Mouse (Mus musculus) kidney, postnatal 0 days (tissue): Measurements from ENCODE around the gene March9. TPM values are rescaled to one million over a fixed set of nuclear protein-coding genes. Genes with fewer than 3 reads are reported as not detected.

ENCODE experiments used
- ATAC-seq: fragments of 200-750 bp; cut with Nextera tagmentation; replicated peaks from 2 replicates; pipeline ENCODE4 v1.8.0; 2017; ENCODE audit warnings: low read depth, moderate number of reproducible peaks, moderate TSS enrichment, moderate library complexity; ENCODE audit not compliant: low FRiP score
- DNase-seq: peaks from one replicate; pipeline ENCODE4 v3.0.0-alpha.2; 2016; ENCODE audit warnings: low spot score
- H3K27ac ChIP-seq: fragments of 300-500 bp; sonication (generic); 2 replicates; pipeline ENCODE4 v1.5.1; 2014; ENCODE audit warnings: mild to moderate bottlenecking
- H3K27me3 ChIP-seq: fragments of 300-500 bp; sonication (generic); 2 replicates; pipeline ENCODE4 v1.6.1; 2014; ENCODE audit warnings: low read length, mixed read lengths; ENCODE audit not compliant: insufficient read depth
- H3K36me3 ChIP-seq: fragments of 300-500 bp; sonication (generic); 2 replicates; pipeline ENCODE4 v1.6.1; 2014; ENCODE audit warnings: low read length, mixed read lengths; ENCODE audit not compliant: insufficient read depth
- H3K4me1 ChIP-seq: fragments of 300-500 bp; sonication (generic); replicated peaks from 2 replicates; pipeline ENCODE4 v1.6.1; 2014; ENCODE audit warnings: antibody characterized with exemption, low read length, mixed read lengths; ENCODE audit not compliant: insufficient read depth
- H3K4me2 ChIP-seq: fragments of 300-500 bp; sonication (generic); 2 replicates; pipeline ENCODE4 v1.6.1; 2014; ENCODE audit warnings: mild to moderate bottlenecking, low read length, moderate library complexity, mixed read lengths
- H3K4me3 ChIP-seq: fragments of 300-500 bp; sonication (generic); replicated peaks from 2 replicates; pipeline ENCODE4 v1.5.1; 2014; ENCODE audit warnings: low read depth, low read length
- H3K9ac ChIP-seq: fragments of 300-500 bp; sonication (generic); 2 replicates; pipeline ENCODE4 v1.6.1; 2014; ENCODE audit warnings: low read depth, low read length
- H3K9me3 ChIP-seq: fragments of 300-500 bp; sonication (generic); replicated peaks from 2 replicates; pipeline ENCODE4 v1.6.1; 2016; ENCODE audit warnings: low read length, inconsistent platforms, mixed read lengths
- CTCF ChIP-seq: IDR thresholded peaks from 2 replicates; pipeline ENCODE4 v1.5.1; 2016; ENCODE audit warnings: antibody characterized with exemption, low read depth, mild to moderate bottlenecking, moderate library complexity
- WGBS: fragments of 180-500 bp; shearing (Covaris S2); extraction: QIAGEN DNeasy Blood & Tissue Kit; methylation state at CpG from one replicate; pipeline ENCODE4 v1.1.7; 2014; 5-methylcytosine and 5-hydroxymethylcytosine counted together
- polyA plus RNA-seq: library from polyadenylated mRNA; unstranded; fragments of >200 nt; fragmentation: Nextera tagmentation; extraction: Ambion mirVana; gene quantifications from 2 replicates; pipeline ENCODE4 v1.2.1, GENCODE M21; 2015

Gene March9
- polyA plus RNA-seq, 1 experiment from 2014 or later, result 1.9 TPM

- no peaks in the 10 kb centered on the region for H3K36me3 ChIP-seq
- H3K27ac ChIP-seq, result no peak overlapping the region
- H3K9me3 ChIP-seq, result no peaks in the 10 kb centered on the region
- ATAC-seq, result no peak
- H3K4me1 ChIP-seq, result peaks cover 27% of the 10 kb centered on the region
- no peak for DNase-seq
- H3K27me3 ChIP-seq, result peaks cover 50% of the 10 kb centered on the region
- peak overlapping the region; percentile 61 for H3K4me2 ChIP-seq
- peak overlapping the region; percentile 31 for H3K4me3 ChIP-seq
- 3% methylated on average over 48 of the region's 48 CpGs for WGBS
- H3K9ac ChIP-seq, result 0 out of 2 replicates have a peak overlapping the region, but pooled peaks have one; percentile 23
- no peak for TF ChIP-seq CTCF
Measured at GRCm38 (mm10) chr10:127080901-127081780, 21.2 kb upstream of the March9 start.

- peak overlapping the region; percentile 43 for H3K4me3 ChIP-seq
- H3K4me1 ChIP-seq, result peaks cover 27% of the 10 kb centered on the region
- TF ChIP-seq CTCF, result peak; percentile 32; the same call in 1 of the 2 replicates
- no peaks in the 10 kb centered on the region for H3K36me3 ChIP-seq
- H3K27me3 ChIP-seq, result peaks cover 48% of the 10 kb centered on the region
- H3K27ac ChIP-seq, result no peak overlapping the region
- ATAC-seq, result peak; percentile 6; the same call in 1 of the 2 replicates
- no peak for DNase-seq
- WGBS, result 4% methylated on average over 65 of the region's 70 CpGs
- H3K4me2 ChIP-seq, result peak overlapping the region; percentile 72
- H3K9ac ChIP-seq, result peak overlapping the region; percentile 44; the same call in 1 of the 2 replicates
- no peaks in the 10 kb centered on the region for H3K9me3 ChIP-seq
Measured at GRCm38 (mm10) chr10:127079665-127080391, 19.8 kb upstream of the March9 start.

GRCm38 (mm10) chr10:127078677-127079575, 18.9 kb upstream of the March9 start:
- H3K9me3 ChIP-seq, result no peaks in the 10 kb centered on the region
- H3K4me3 ChIP-seq, result peak overlapping the region; percentile 43
- DNase-seq (no peak), ATAC-seq (peak; percentile 17; the same call in 1 of the 2 replicates)
- peak overlapping the region; percentile 72 for H3K4me2 ChIP-seq
- peaks cover 27% of the 10 kb centered on the region for H3K4me1 ChIP-seq
- no peak for TF ChIP-seq CTCF
- peak overlapping the region; percentile 44; the same call in 1 of the 2 replicates for H3K9ac ChIP-seq
- H3K36me3 ChIP-seq, result no peaks in the 10 kb centered on the region
- under 1% methylated on average over 32 of the region's 49 CpGs for WGBS
- no peak overlapping the region for H3K27ac ChIP-seq
- peaks cover 48% of the 10 kb centered on the region for H3K27me3 ChIP-seq

GRCm38 (mm10) chr10:127078001-127078676, 18.2 kb upstream of the March9 start:
- no peaks in the 10 kb centered on the region for H3K9me3 ChIP-seq
- H3K36me3 ChIP-seq, result no peaks in the 10 kb centered on the region
- no peak overlapping the region for H3K27ac ChIP-seq
- peak overlapping the region; percentile 43 for H3K4me3 ChIP-seq
- H3K27me3 ChIP-seq, result peaks cover 48% of the 10 kb centered on the region
- peaks cover 27% of the 10 kb centered on the region for H3K4me1 ChIP-seq
- ATAC-seq (no peak), DNase-seq (no peak)
- H3K4me2 ChIP-seq, result peak overlapping the region; percentile 72; the same call in 1 of the 2 replicates
- H3K9ac ChIP-seq, result no peak overlapping the region
- TF ChIP-seq CTCF, result no peak
- WGBS, result 3% methylated on average over 12 of the region's 12 CpGs

DNA sequence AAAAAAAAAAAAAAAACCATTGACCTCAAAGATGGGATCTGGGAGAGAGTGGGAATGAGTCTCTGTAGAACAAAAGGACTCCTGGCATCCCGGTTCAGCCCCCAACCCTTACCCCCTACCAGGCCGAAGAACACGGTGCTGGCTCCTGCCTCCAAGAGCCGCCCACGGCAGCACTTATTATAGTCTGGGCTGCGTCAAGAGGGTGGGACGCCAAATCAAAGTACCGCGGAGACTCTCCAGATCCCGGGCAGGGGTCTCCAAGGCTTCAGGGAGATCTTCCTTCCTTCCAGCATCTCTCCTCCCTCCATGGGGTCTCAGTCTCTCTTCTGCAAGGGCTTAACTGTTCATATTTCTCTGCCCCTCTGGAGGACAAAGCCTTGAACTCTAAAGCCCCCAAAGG, 17.5 kb upstream of the March9 start:
- no peak overlapping the region for H3K4me3 ChIP-seq
- H3K4me1 ChIP-seq, result peaks cover 27% of the 10 kb centered on the region
- DNase-seq (no peak), ATAC-seq (no peak)
- TF ChIP-seq CTCF, result no peak
- H3K27ac ChIP-seq, result no peak overlapping the region
- H3K9ac ChIP-seq, result no peak overlapping the region
- 10% methylated on average over 10 of the region's 10 CpGs for WGBS
- no peaks in the 10 kb centered on the region for H3K36me3 ChIP-seq
- no peak overlapping the region for H3K4me2 ChIP-seq
- H3K9me3 ChIP-seq, result no peaks in the 10 kb centered on the region
- peaks cover 42% of the 10 kb centered on the region for H3K27me3 ChIP-seq
